Mouse (Mus musculus) heart, embryonic 14.5 days (tissue): ENCODE data around the gene Serpine2. TPM values are rescaled to one million over a fixed set of nuclear protein-coding genes. Genes with fewer than 3 reads are reported as not detected.

Experiments
- ATAC-seq: fragments of 200-750 bp; cut with Nextera tagmentation; 2 replicates; pipeline ENCODE4 v1.8.0; 2017; ENCODE audit warnings: low read depth, moderate TSS enrichment; ENCODE audit not compliant: insufficient number of reproducible peaks, insufficient read depth, low FRiP score
- H3K27ac ChIP-seq, 2 experiments: fragments of 200-500 bp in 1 of 2; fragments of 300-500 bp in 1 of 2; sonication (generic) in 1 of 2; replicated peaks in 1 of 2; 2 replicates each; pipeline ENCODE4 v1.5.1; 2012 to 2014; ENCODE audit warnings: low read depth in 2 of 2, low read length in 2 of 2, control low read depth in 1 of 2, mild to moderate bottlenecking in 1 of 2, mixed read lengths in 1 of 2; ENCODE audit not compliant: control insufficient read depth in 1 of 2, insufficient read depth in 1 of 2
- H3K27me3 ChIP-seq: fragments of 300-500 bp; sonication (generic); 2 replicates; pipeline ENCODE4 v1.6.1; 2014; ENCODE audit warnings: mild to moderate bottlenecking, low read length, control low read depth; ENCODE audit not compliant: control insufficient read depth, insufficient read depth
- H3K36me3 ChIP-seq: fragments of 300-500 bp; sonication (generic); 2 replicates; pipeline ENCODE4 v1.6.1; 2014; ENCODE audit warnings: mild to moderate bottlenecking, control low read depth, low read length, mixed read lengths; ENCODE audit not compliant: control insufficient read depth, insufficient read depth
- H3K4me1 ChIP-seq, 2 experiments: fragments of 200-500 bp in 1 of 2; fragments of 300-500 bp in 1 of 2; sonication (generic) in 1 of 2; 2 replicates each; pipeline ENCODE4 v1.6.1; 2012 to 2014; ENCODE audit warnings: low read length in 2 of 2, control low read depth in 1 of 2, mixed read lengths in 1 of 2; ENCODE audit not compliant: control insufficient read depth in 2 of 2, insufficient read depth in 2 of 2
- H3K4me2 ChIP-seq: fragments of 300-500 bp; sonication (generic); 2 replicates; pipeline ENCODE4 v1.6.1; 2014; ENCODE audit warnings: mild to moderate bottlenecking, low read length
- H3K4me3 ChIP-seq, 2 experiments: fragments of 200-500 bp in 1 of 2; fragments of 300-500 bp in 1 of 2; sonication (generic) in 1 of 2; 2 replicates each; pipeline ENCODE4 v1.5.1; 2012 to 2014; ENCODE audit warnings: low read length in 2 of 2, mild to moderate bottlenecking in 2 of 2, control low read depth in 1 of 2, low read depth in 1 of 2, moderate library complexity in 1 of 2; ENCODE audit not compliant: control insufficient read depth in 1 of 2, insufficient read depth in 1 of 2
- H3K9ac ChIP-seq: fragments of 300-500 bp; sonication (generic); 2 replicates; pipeline ENCODE4 v1.6.1; 2014; ENCODE audit warnings: mild to moderate bottlenecking, low read length
- H3K9me3 ChIP-seq: fragments of 300-500 bp; sonication (generic); 2 replicates; pipeline ENCODE4 v1.6.1; 2016; ENCODE audit warnings: low read length, control low read depth; ENCODE audit not compliant: control insufficient read depth
- WGBS: fragments of 180-500 bp; shearing (Covaris S2); extraction: QIAGEN DNeasy Blood & Tissue Kit; methylation state at CpG from one replicate; pipeline ENCODE4 v1.1.7; 2014; 5-methylcytosine and 5-hydroxymethylcytosine counted together
- polyA plus RNA-seq: library from polyadenylated mRNA; unstranded; fragments of >200 nt; fragmentation: Nextera tagmentation; extraction: Ambion mirVana; gene quantifications from 2 replicates; pipeline ENCODE4 v1.2.1, GENCODE M21; 2014

The Serpine2 gene
- polyA plus RNA-seq, 1 experiment from 2014 or later: 156 TPM

DNA sequence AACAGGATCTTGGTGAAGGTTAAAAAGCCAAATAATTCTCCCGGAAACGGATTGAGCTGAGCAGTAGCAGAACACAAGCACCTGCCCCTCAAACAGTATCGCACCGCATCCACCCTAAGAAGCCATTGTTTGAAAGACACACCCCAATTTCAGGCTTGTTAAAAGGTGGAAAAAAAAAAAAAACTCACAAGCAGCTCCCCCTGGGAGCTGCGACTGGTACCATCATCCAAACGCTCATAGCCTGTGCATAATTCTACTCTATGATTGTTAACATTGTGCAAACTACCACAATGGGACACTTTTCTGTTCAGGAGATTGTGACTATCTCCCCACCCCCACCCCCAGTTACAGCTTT, 99.1 kb downstream of the Serpine2 start:
- Histone ChIP-seq H3K4me3 (peak overlapping the region; percentile 72 to 79), H3K9ac (peak overlapping the region; percentile 93; the same call in 1 of the 2 replicates), H3K4me2 (peak overlapping the region; percentile 94), H3K36me3 (no peaks in the 10 kb centered on the region), H3K27me3 (no peaks in the 10 kb centered on the region), H3K9me3 (no peaks in the 10 kb centered on the region), H3K27ac (no peak overlapping the region), H3K4me1 (peaks cover 9 to 34% of the 10 kb centered on the region in 2 experiments)
- WGBS: 5% methylated on average over 6 of the region's 6 CpGs
- no peak for ATAC-seq

DNA sequence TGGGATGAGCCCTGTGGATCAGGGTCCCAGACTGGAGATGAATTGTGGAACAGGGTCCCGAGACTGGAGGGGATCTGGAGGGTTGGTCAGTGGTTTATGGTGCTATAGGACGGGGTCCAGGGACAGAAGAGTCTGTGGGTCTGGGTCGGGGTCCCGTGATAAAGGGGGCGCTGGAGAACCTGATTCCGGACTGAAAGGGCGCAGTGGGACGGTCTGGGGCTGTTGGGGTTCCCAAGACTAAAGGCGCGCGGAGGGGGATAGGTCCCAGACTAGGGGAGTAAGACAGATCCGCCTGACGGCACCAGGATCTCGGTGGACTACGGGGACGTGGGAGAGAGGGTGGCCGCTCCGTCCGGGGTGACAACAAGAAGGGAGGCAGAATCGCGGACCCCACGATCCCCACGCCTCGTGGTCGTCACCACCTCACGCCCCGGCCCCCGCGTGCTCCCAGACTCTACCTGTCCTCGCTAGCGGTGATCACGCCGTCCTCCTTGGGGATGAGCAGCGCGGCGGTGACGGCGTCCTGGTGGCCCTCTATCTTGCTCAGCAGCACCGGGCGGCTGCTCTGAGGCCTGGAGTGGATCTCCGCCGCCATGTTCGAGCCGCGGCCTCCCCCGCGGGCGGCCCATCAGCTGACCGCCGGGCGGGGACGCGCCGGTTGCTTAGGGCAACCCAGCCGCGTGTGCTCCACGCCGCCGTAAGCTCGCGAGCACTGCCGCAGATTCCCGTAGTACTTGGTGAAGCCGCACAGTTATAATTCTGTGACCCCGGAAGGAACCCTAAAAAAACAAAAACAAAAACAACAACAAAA, 99.7 kb downstream of the Serpine2 start:
- no peaks in the 10 kb centered on the region for H3K27me3 ChIP-seq
- no peaks in the 10 kb centered on the region for H3K36me3 ChIP-seq
- H3K4me2 ChIP-seq: peak overlapping the region; percentile 94
- ATAC-seq: peak; percentile 82
- peak overlapping the region; percentile 93 for H3K9ac ChIP-seq
- H3K9me3 ChIP-seq: no peaks in the 10 kb centered on the region
- under 1% methylated on average over 55 of the region's 65 CpGs for WGBS
- H3K4me1 ChIP-seq: peaks cover 11 to 39% of the 10 kb centered on the region in 2 experiments
- no peak overlapping the region; a peak in 1 of 4 replicates for H3K27ac ChIP-seq
- peak overlapping the region; percentile 72 to 79 for H3K4me3 ChIP-seq

DNA sequence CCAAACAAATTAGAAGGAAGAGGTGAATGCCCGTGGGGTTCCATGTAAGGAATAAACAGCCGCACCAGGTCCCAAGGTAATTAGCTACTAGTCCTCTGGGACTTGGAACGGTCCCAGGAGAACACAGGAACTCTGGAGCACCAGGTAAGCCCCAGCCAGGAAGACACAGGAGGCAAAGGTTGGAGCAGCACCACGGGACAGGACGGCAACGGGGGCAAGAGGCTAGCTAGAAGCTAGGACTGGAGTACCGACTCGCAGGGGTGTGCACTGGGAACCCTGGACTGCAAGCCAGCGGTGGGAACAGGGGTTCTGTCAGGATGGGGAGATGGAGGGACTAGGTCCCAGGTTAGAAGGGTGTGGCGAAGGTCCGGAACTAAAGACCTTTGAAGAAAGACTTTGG, 100.3 kb downstream of the Serpine2 start:
- Histone ChIP-seq H3K9ac (peak overlapping the region; percentile 93), H3K9me3 (no peaks in the 10 kb centered on the region), H3K27ac (no peak overlapping the region), H3K36me3 (no peaks in the 10 kb centered on the region), H3K4me3 (peak overlapping the region; percentile 72 to 79), H3K4me2 (peak overlapping the region; percentile 94), H3K4me1 (peaks cover 11 to 40% of the 10 kb centered on the region in 2 experiments), H3K27me3 (no peaks in the 10 kb centered on the region)
- ATAC-seq: no peak
- WGBS: 8% methylated on average over 11 of the region's 11 CpGs

DNA sequence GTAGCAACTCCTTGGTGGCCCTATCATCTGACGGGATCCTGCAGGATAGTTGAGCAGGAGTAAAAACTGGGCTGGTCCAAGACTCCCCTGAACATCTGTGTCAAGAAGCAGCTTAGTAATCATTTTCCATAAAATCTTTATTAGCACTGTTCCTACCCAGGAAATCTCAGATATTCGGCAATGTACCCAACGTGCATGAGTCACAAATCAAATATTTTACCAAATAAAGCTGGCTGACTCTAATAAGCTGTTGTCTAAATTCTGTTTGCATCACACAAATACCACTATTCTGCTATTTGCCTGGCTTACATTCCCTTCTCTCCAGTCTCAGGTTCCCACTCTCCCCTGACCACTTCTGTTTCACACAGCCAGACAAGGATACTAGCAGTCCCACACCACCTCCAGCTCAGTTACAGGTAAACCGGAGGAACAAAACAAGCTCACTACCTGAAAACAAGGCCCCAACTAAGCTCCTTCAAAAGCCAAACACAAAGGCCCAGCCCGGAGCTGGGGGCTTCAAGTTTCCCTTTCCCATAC, 101.5 kb downstream of the Serpine2 start:
- 84% methylated on average over 5 of the region's 5 CpGs for WGBS
- Histone ChIP-seq H3K4me2 (peak overlapping the region; percentile 0; the same call in 1 of the 2 replicates), H3K4me3 (no peak overlapping the region), H3K4me1 (peaks cover 11 to 43% of the 10 kb centered on the region in 2 experiments), H3K27me3 (no peaks in the 10 kb centered on the region), H3K27ac (no peak overlapping the region), H3K9ac (no peak overlapping the region; the same call in 1 of the 2 replicates), H3K36me3 (no peaks in the 10 kb centered on the region), H3K9me3 (no peaks in the 10 kb centered on the region)
- ATAC-seq: no peak

DNA sequence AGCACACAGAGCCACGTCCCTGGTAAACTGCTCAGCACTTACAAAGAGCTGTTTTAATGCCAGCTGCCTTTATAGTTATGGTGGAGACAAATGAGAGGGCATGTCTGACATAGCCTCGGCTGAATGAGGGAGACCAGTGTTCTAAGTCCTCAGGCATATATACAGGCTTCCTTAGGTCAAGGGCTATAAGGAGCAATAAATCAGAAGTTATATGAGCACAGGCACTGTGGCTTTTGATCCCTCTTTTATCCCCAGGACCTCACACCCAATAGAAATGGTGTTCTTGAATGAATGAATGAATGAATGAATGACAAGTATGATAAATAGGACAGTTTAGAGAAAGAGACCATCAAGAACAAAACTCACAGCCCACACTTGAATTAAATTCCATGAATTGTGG, 102.0 kb downstream of the Serpine2 start:
- 54% methylated on average over 2 of the region's 2 CpGs for WGBS
- Histone ChIP-seq H3K4me2 (no peak overlapping the region), H3K27ac (no peak overlapping the region), H3K4me1 (peaks cover 11 to 43% of the 10 kb centered on the region in 2 experiments), H3K27me3 (no peaks in the 10 kb centered on the region), H3K36me3 (no peaks in the 10 kb centered on the region), H3K4me3 (no peak overlapping the region), H3K9ac (no peak overlapping the region), H3K9me3 (no peaks in the 10 kb centered on the region)
- no peak for ATAC-seq

DNA sequence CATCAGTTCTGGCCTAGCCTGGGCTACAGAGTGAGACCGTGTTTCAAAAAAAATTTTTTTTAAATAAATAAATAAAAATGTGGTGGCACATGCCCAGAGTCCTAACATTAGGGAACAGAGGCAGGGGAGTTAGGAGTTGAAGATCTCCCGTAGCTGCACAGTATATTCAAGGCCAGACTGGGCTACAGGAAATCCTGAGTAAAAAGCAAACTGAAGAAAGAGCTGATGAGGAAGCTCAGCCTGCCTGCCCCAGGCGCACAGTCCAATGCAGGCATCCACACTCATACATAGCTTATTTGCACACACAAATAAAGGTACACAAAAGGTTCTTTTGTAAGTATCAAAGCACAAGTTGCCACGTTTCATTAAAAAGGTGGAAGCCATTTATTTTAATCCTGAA, 103.4 kb downstream of the Serpine2 start:
- H3K9me3 ChIP-seq: no peaks in the 10 kb centered on the region
- peak overlapping the region; percentile 30 to 64; a peak in 3 of 4 replicates for H3K27ac ChIP-seq
- ATAC-seq: no peak
- 80% methylated on average over 4 of the region's 4 CpGs for WGBS
- H3K4me1 ChIP-seq: peaks cover 9 to 41% of the 10 kb centered on the region in 2 experiments
- no peaks in the 10 kb centered on the region for H3K27me3 ChIP-seq
- no peaks in the 10 kb centered on the region for H3K36me3 ChIP-seq
- H3K4me2 ChIP-seq: no peak overlapping the region
- no peak overlapping the region for H3K4me3 ChIP-seq
- no peak overlapping the region for H3K9ac ChIP-seq

DNA sequence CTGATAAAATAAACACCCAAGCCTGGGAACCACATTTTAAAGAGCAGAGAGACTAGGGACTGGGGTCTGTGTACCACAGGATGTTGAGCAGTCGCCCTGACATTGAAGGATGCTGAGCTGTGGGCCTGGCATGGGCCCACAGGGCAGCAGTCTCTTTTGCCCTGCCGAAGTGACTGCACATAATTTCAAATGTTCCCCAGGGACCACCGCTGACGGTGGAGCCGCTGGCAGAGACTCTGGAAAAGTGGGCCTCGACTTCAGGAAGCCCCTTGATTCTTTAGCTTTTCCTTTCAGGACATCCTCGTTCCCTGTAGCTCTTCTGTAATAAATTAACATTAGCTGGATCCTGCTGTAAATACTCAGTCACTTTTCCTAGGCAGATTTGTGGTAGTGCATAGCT, 103.8 kb downstream of the Serpine2 start:
- Histone ChIP-seq H3K36me3 (no peaks in the 10 kb centered on the region), H3K9me3 (no peaks in the 10 kb centered on the region), H3K27me3 (no peaks in the 10 kb centered on the region), H3K4me3 (no peak overlapping the region), H3K4me1 (peaks cover 7 to 39% of the 10 kb centered on the region in 2 experiments), H3K9ac (no peak overlapping the region), H3K4me2 (no peak overlapping the region), H3K27ac (peak overlapping the region in 1 of 2 experiments; percentile 64; a peak in 2 of 4 replicates)
- ATAC-seq: 0 out of 2 replicates have a peak, but pooled peaks have one; percentile 31
- 54% methylated on average over 7 of the region's 7 CpGs for WGBS
